Mouse (Mus musculus) lung, adult 2 months (tissue): ENCODE results near the gene Skp2.

Experiments
- CTCF ChIP-seq: fragments of 200-500 bp; IDR thresholded peaks from 2 replicates; pipeline ENCODE4 v1.5.1; 2011; ENCODE audit warnings: mild to moderate bottlenecking, low read length, control low read depth; ENCODE audit not compliant: insufficient read depth
- POLR2A ChIP-seq: fragments of 200-500 bp; IDR thresholded peaks from 2 replicates; pipeline ENCODE4 v1.6.1; 2011; ENCODE audit warnings: low read depth, mild to moderate bottlenecking, control low read depth, low read length, borderline replicate concordance; ENCODE audit errors: extremely low read depth

DNA sequence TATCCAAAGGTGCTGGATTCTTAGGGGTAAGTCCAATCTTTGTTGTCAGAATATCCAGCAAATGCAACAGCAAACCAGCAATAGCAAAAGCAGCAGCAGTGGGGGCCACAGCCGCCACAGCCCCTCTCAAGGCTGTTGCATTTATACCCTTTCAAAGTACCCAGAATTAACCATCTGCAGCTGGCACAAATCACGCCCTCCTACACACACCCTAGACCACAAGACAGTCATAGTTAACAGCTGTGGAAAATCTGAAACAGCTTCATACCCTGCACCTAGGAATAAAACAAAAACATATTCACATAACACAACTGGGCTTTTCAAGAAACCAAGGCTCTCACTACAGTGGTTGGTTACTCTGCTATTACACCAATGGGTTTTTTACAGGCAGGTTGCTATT lies 34.6 kb upstream of the Skp2 start:
- TF ChIP-seq CTCF = no peak
- TF ChIP-seq POLR2A = no peak
